Mouse (Mus musculus): ENCODE results near the gene Sertad2. TPM values are rescaled to one million over a fixed set of nuclear protein-coding genes. Genes with fewer than 3 reads are reported as not detected.

Sertad2 gene
- polyA plus RNA-seq, 1 experiment from 2014 or later, result 29.9 TPM

- H3K9me3 ChIP-seq (ENCODE audit: control insufficient read depth, low read length), result no peaks in the 10 kb centered on the region
- H3K4me2 ChIP-seq (replicated peaks; ENCODE audit: low read depth), result no peak overlapping the region
- no peak overlapping the region for H3K9ac ChIP-seq (ENCODE audit: low read length)
- no peaks in the 10 kb centered on the region for H3K36me3 ChIP-seq (ENCODE audit: control insufficient read depth, insufficient read depth, low read length)
- no peaks in the 10 kb centered on the region for H3K27me3 ChIP-seq (ENCODE audit: control insufficient read depth, insufficient read depth, low read length)
- 87% methylated on average over 4 of the region's 4 CpGs for WGBS
- TF ChIP-seq EP300 (optimal IDR thresholded peaks at IDR 0.05) (no peak), CTCF (IDR thresholded peaks at IDR 0.05; ENCODE audit: low read depth) (no peak)
- no peak overlapping the region for H3K27ac ChIP-seq (replicated peaks)
- no peaks in the 10 kb centered on the region for H3K4me1 ChIP-seq (replicated peaks; ENCODE audit: control insufficient read depth, insufficient read depth)
- DNase-seq (ENCODE audit: low spot score) (no peak), ATAC-seq (ENCODE audit: low FRiP score, low TSS enrichment) (no peak)
- no peak overlapping the region for H3K4me3 ChIP-seq (ENCODE audit: low read depth, low read length)
These were observed 70.2 kb downstream of the Sertad2 start for GRCm38 (mm10) chr11:20613223-20613622.

GRCm38 (mm10) chr11:20616103-20616502 lies 73.0 kb downstream of the Sertad2 start:
- DNase-seq (ENCODE audit: low spot score), result no peak
- TF ChIP-seq CTCF (IDR thresholded peaks at IDR 0.05; ENCODE audit: low read depth) (no peak), EP300 (optimal IDR thresholded peaks at IDR 0.05) (no peak)

GRCm38 (mm10) chr11:20627146-20627545 lies 84.1 kb downstream of the Sertad2 start:
- TF ChIP-seq CTCF (IDR thresholded peaks at IDR 0.05; ENCODE audit: low read depth), result 0 out of 2 replicates have a peak, but pooled peaks have one; percentile 13
- no peak for TF ChIP-seq EP300 (optimal IDR thresholded peaks at IDR 0.05)
- Histone ChIP-seq H3K9ac (ENCODE audit: low read length) (no peak overlapping the region), H3K36me3 (ENCODE audit: control insufficient read depth, insufficient read depth, low read length) (no peaks in the 10 kb centered on the region), H3K4me3 (ENCODE audit: low read depth, low read length) (no peak overlapping the region), H3K27me3 (ENCODE audit: control insufficient read depth, insufficient read depth, low read length) (no peaks in the 10 kb centered on the region), H3K4me1 (replicated peaks; ENCODE audit: control insufficient read depth, insufficient read depth) (no peaks in the 10 kb centered on the region), H3K27ac (replicated peaks) (no peak overlapping the region), H3K4me2 (replicated peaks; ENCODE audit: low read depth) (no peak overlapping the region), H3K9me3 (ENCODE audit: control insufficient read depth, low read length) (no peaks in the 10 kb centered on the region)
- DNase-seq (ENCODE audit: low spot score) (no peak), ATAC-seq (ENCODE audit: low FRiP score, low TSS enrichment) (no peak)
- 87% methylated on average over 2 of the region's 2 CpGs for WGBS

More at GRCm38 (mm10) chr11:20616103-20616502, 73.0 kb downstream of the Sertad2 start:
- H3K4me3 ChIP-seq (ENCODE audit: low read depth, low read length), result no peak overlapping the region
- H3K27me3 ChIP-seq (ENCODE audit: control insufficient read depth, insufficient read depth, low read length), result no peaks in the 10 kb centered on the region
- no peak overlapping the region for H3K9ac ChIP-seq (ENCODE audit: low read length)
- H3K4me2 ChIP-seq (replicated peaks; ENCODE audit: low read depth), result no peak overlapping the region
- WGBS, result 44% methylated on average over 3 of the region's 3 CpGs
- H3K9me3 ChIP-seq (ENCODE audit: control insufficient read depth, low read length), result no peaks in the 10 kb centered on the region
- 0 out of 2 replicates have a peak overlapping the region, but pooled peaks have one; percentile 1 for H3K27ac ChIP-seq (replicated peaks)
- H3K36me3 ChIP-seq (ENCODE audit: control insufficient read depth, insufficient read depth, low read length), result no peaks in the 10 kb centered on the region
- peak; percentile 77 for ATAC-seq (ENCODE audit: low FRiP score, low TSS enrichment)
- H3K4me1 ChIP-seq (replicated peaks; ENCODE audit: control insufficient read depth, insufficient read depth), result no peaks in the 10 kb centered on the region

GRCm38 (mm10) chr11:20628216-20628615 lies 85.2 kb downstream of the Sertad2 start:
- H3K36me3 ChIP-seq (ENCODE audit: control insufficient read depth, insufficient read depth, low read length), result no peaks in the 10 kb centered on the region
- no peak overlapping the region for H3K27ac ChIP-seq (replicated peaks)
- no peak overlapping the region for H3K4me2 ChIP-seq (replicated peaks; ENCODE audit: low read depth)
- TF ChIP-seq CTCF (IDR thresholded peaks at IDR 0.05; ENCODE audit: low read depth) (peak; percentile 60), EP300 (optimal IDR thresholded peaks at IDR 0.05) (no peak)
- 35% methylated on average over 2 of the region's 2 CpGs for WGBS
- no peaks in the 10 kb centered on the region for H3K4me1 ChIP-seq (replicated peaks; ENCODE audit: control insufficient read depth, insufficient read depth)
- H3K9me3 ChIP-seq (ENCODE audit: control insufficient read depth, low read length), result no peaks in the 10 kb centered on the region
- no peak overlapping the region for H3K9ac ChIP-seq (ENCODE audit: low read length)
- no peak for DNase-seq (ENCODE audit: low spot score)
- no peak for ATAC-seq (ENCODE audit: low FRiP score, low TSS enrichment)
- no peaks in the 10 kb centered on the region for H3K27me3 ChIP-seq (ENCODE audit: control insufficient read depth, insufficient read depth, low read length)
- no peak overlapping the region for H3K4me3 ChIP-seq (ENCODE audit: low read depth, low read length)

GRCm38 (mm10) chr11:20629700-20630099 lies 86.6 kb downstream of the Sertad2 start:
- ATAC-seq (ENCODE audit: low FRiP score, low TSS enrichment) (no peak), DNase-seq (ENCODE audit: low spot score) (no peak)
- WGBS, result 84% methylated on average over 5 of the region's 5 CpGs
- Histone ChIP-seq H3K9ac (ENCODE audit: low read length) (no peak overlapping the region), H3K27ac (replicated peaks) (no peak overlapping the region), H3K36me3 (ENCODE audit: control insufficient read depth, insufficient read depth, low read length) (no peaks in the 10 kb centered on the region), H3K9me3 (ENCODE audit: control insufficient read depth, low read length) (no peaks in the 10 kb centered on the region), H3K4me1 (replicated peaks; ENCODE audit: control insufficient read depth, insufficient read depth) (no peaks in the 10 kb centered on the region), H3K4me2 (replicated peaks; ENCODE audit: low read depth) (no peak overlapping the region), H3K27me3 (ENCODE audit: control insufficient read depth, insufficient read depth, low read length) (no peaks in the 10 kb centered on the region), H3K4me3 (ENCODE audit: low read depth, low read length) (no peak overlapping the region)
- TF ChIP-seq EP300 (optimal IDR thresholded peaks at IDR 0.05) (no peak), CTCF (IDR thresholded peaks at IDR 0.05; ENCODE audit: low read depth) (no peak)

GRCm38 (mm10) chr11:20631026-20631940 lies 88.2 kb downstream of the Sertad2 start:
- WGBS, result 3% methylated on average over 35 of the region's 36 CpGs
- H3K9me3 ChIP-seq (ENCODE audit: control insufficient read depth, low read length), result no peaks in the 10 kb centered on the region
- ATAC-seq (ENCODE audit: low FRiP score, low TSS enrichment) (peak; percentile 92), DNase-seq (ENCODE audit: low spot score) (peak; percentile 75)
- no peaks in the 10 kb centered on the region for H3K4me1 ChIP-seq (replicated peaks; ENCODE audit: control insufficient read depth, insufficient read depth)
- peak overlapping the region; percentile 99 for H3K27ac ChIP-seq (replicated peaks)
- H3K4me2 ChIP-seq (replicated peaks; ENCODE audit: low read depth), result peak overlapping the region; percentile 76
- no peak for TF ChIP-seq CTCF (IDR thresholded peaks at IDR 0.05; ENCODE audit: low read depth)
- TF ChIP-seq EP300 (optimal IDR thresholded peaks at IDR 0.05), result no peak
- peak overlapping the region; percentile 89 for H3K4me3 ChIP-seq (ENCODE audit: low read depth, low read length)
- no peaks in the 10 kb centered on the region for H3K27me3 ChIP-seq (ENCODE audit: control insufficient read depth, insufficient read depth, low read length)
- no peaks in the 10 kb centered on the region for H3K36me3 ChIP-seq (ENCODE audit: control insufficient read depth, insufficient read depth, low read length)
- H3K9ac ChIP-seq (ENCODE audit: low read length), result peak overlapping the region; percentile 54
